Comparison of ENCODE assay signal across 15 mouse cellular contexts in genomic region chr4:123054172-123054790, GRCm38 (mm10). TPM values are rescaled to one million over a fixed set of nuclear protein-coding genes. Genes with fewer than 3 reads are reported as not detected.
DNase-seq lines count a peak whose midpoint lies in the region; ATAC-seq lines count a peak whose summit lies in the region.
"Had no signal": no experiment of that assay in that cellular context is flagged by ENCODE, and none has a peak within 500 bp of the region (broad histone marks: within the 10 kb centered on the region; RNA-seq: fewer than 3 reads in every experiment).

No protein-coding gene starts in this region.

- peak; percentile 27 to 51 for DNase-seq in layer of hippocampus, adult 8-10 months (ENCODE audit: low spot score in 2 of 2)
- DNase-seq in layer of hippocampus, postnatal 10 days (ENCODE audit: low spot score in 2 of 2) = no peak
- DNase-seq in left cerebral cortex, adult 18-20 months (ENCODE audit: low spot score in 2 of 2) = peak; percentile 63 to 67
- DNase-seq in right cerebral cortex, postnatal 10 days (ENCODE audit: low spot score in 2 of 2) = peak; percentile 69 to 84
- no peak for DNase-seq in adipocyte (ENCODE audit: low spot score)
- DNase-seq: cerebellum, adult 2 months; kidney, postnatal 25 days; liver; spleen, adult 18-20 months had no signal

- no peak for ATAC-seq in forebrain, embryonic 15.5 days (replicated peaks)
- ATAC-seq in kidney, embryonic 16.5 days (ENCODE audit: low FRiP score, low TSS enrichment) = no peak
- ATAC-seq in heart, embryonic 12.5 days (ENCODE audit: insufficient number of reproducible peaks, low FRiP score) = no peak

- no peak overlapping the region for H3K4me2 ChIP-seq in forebrain, embryonic 15.5 days (replicated peaks)
- H3K4me2 ChIP-seq in kidney, embryonic 16.5 days (replicated peaks; ENCODE audit: low read depth, low read length) = no peak overlapping the region
- H3K4me2 ChIP-seq in heart, embryonic 12.5 days = no peak overlapping the region
- H3K4me2 ChIP-seq: neural tube, embryonic 15.5 days had no signal

- H3K36me3 ChIP-seq in forebrain, embryonic 15.5 days = peaks cover 51% of the 10 kb centered on the region
- peaks cover 45% of the 10 kb centered on the region for H3K36me3 ChIP-seq in kidney, embryonic 16.5 days (ENCODE audit: insufficient read depth, low read length)
- peaks cover 52% of the 10 kb centered on the region for H3K36me3 ChIP-seq in heart, embryonic 12.5 days

- no peak overlapping the region for H3K4me3 ChIP-seq in forebrain, embryonic 15.5 days
- no peak overlapping the region for H3K4me3 ChIP-seq in kidney, embryonic 16.5 days (ENCODE audit: low read length)
- H3K4me3 ChIP-seq in heart, embryonic 12.5 days = no peak overlapping the region
- H3K4me3 ChIP-seq: embryonic facial prominence, embryonic 10.5 days; heart, embryonic 10.5 days; neural tube, embryonic 15.5 days had no signal

- H3K9ac ChIP-seq in forebrain, embryonic 15.5 days (replicated peaks) = no peak overlapping the region
- H3K9ac ChIP-seq in kidney, embryonic 16.5 days (replicated peaks; ENCODE audit: low read length) = no peak overlapping the region
- no peak overlapping the region for H3K9ac ChIP-seq in heart, embryonic 12.5 days
- H3K9ac ChIP-seq: neural tube, embryonic 15.5 days had no signal

- H3K4me1 ChIP-seq in forebrain, embryonic 15.5 days = peaks cover 48% of the 10 kb centered on the region
- H3K4me1 ChIP-seq in kidney, embryonic 16.5 days (ENCODE audit: insufficient read depth, low read length) = peaks cover 11% of the 10 kb centered on the region
- H3K4me1 ChIP-seq in heart, embryonic 12.5 days (replicated peaks) = peaks cover 36% of the 10 kb centered on the region

- H3K27me3 ChIP-seq in forebrain, embryonic 15.5 days = no peaks in the 10 kb centered on the region
- no peaks in the 10 kb centered on the region for H3K27me3 ChIP-seq in kidney, embryonic 16.5 days (ENCODE audit: insufficient read depth, low read length)
- peaks cover 21% of the 10 kb centered on the region for H3K27me3 ChIP-seq in heart, embryonic 12.5 days (replicated peaks)
- H3K27me3 ChIP-seq: neural tube, embryonic 15.5 days had no signal

- 61% methylated on average over 16 of the region's 16 CpGs for WGBS in forebrain, embryonic 15.5 days
- 81% methylated on average over 16 of the region's 16 CpGs for WGBS in kidney, embryonic 16.5 days
- 52% methylated on average over 16 of the region's 16 CpGs for WGBS in heart, embryonic 12.5 days

- no peaks in the 10 kb centered on the region for H3K9me3 ChIP-seq in forebrain, embryonic 15.5 days
- H3K9me3 ChIP-seq in kidney, embryonic 16.5 days (ENCODE audit: low read length) = no peaks in the 10 kb centered on the region
- H3K9me3 ChIP-seq in heart, embryonic 12.5 days (replicated peaks) = no peaks in the 10 kb centered on the region
- H3K9me3 ChIP-seq: embryonic facial prominence, embryonic 10.5 days; heart, embryonic 10.5 days; neural tube, embryonic 15.5 days had no signal

- H3K27ac ChIP-seq in forebrain, embryonic 15.5 days (replicated peaks) = peak overlapping the region; percentile 87
- H3K27ac ChIP-seq in kidney, embryonic 16.5 days (ENCODE audit: low read length) = no peak overlapping the region
- no peak overlapping the region for H3K27ac ChIP-seq in heart, embryonic 12.5 days (ENCODE audit: poor library complexity, severe bottlenecking)
- H3K27ac ChIP-seq: embryonic facial prominence, embryonic 10.5 days; heart, embryonic 10.5 days had no signal

RNA-seq across cellular contexts. Expression of gene Trit1, which starts 37.9 kb away (rescaled TPM):
- 10 to 100 TPM; 24.4 to 27.4 (median 26.6) TPM for total RNA-seq in layer of hippocampus, adult 8-10 months (2022)
- 10 to 100 TPM; 24.5 to 29.2 TPM for total RNA-seq in layer of hippocampus, postnatal 10 days (2021)
- polyA plus RNA-seq in forebrain, embryonic 15.5 days (2015; fragmentation: Nextera tagmentation; extraction: Ambion mirVana) = 31.6 and 33.5 TPM in 2 replicates
- 10 to 100 TPM; 18.0 to 18.2 TPM for total RNA-seq in left cerebral cortex, adult 18-20 months (2021)
- 18.1 and 21.5 TPM in 2 replicates for polyA plus RNA-seq in kidney, embryonic 16.5 days (2015; fragmentation: Nextera tagmentation; extraction: Ambion mirVana)
- 13.4 and 14.3 TPM in 2 replicates for polyA plus RNA-seq in heart, embryonic 12.5 days (2016; fragmentation: Nextera tagmentation; extraction: Ambion mirVana)

RNA-seq across cellular contexts. Expression of gene Bmp8b, which starts 50.7 kb away (rescaled TPM):
- under 1 TPM in 3 of 4 experiments, not detected in 1; 0.18 to 0.40 (median 0.27) TPM for total RNA-seq in layer of hippocampus, adult 8-10 months (2022)
- total RNA-seq in layer of hippocampus, postnatal 10 days (2021) = under 1 TPM; 0.42 to 0.71 TPM
- polyA plus RNA-seq in forebrain, embryonic 15.5 days (2015; fragmentation: Nextera tagmentation; extraction: Ambion mirVana) = 0.23 TPM in 1 of 2 replicates, not detected in the other
- under 1 TPM in 1 of 2 experiments, not detected in 1; 0.23 TPM for total RNA-seq in left cerebral cortex, adult 18-20 months (2021)
- 0.17 and 0.26 TPM in 2 replicates for polyA plus RNA-seq in kidney, embryonic 16.5 days (2015; fragmentation: Nextera tagmentation; extraction: Ambion mirVana)
- polyA plus RNA-seq in heart, embryonic 12.5 days (2016; fragmentation: Nextera tagmentation; extraction: Ambion mirVana) = 0.17 TPM in 1 of 2 replicates, not detected in the other

RNA-seq across cellular contexts. Expression of gene Mycl, which starts 58.8 kb away (rescaled TPM):
- total RNA-seq in layer of hippocampus, adult 8-10 months (2022) = 10 to 100 TPM; 25.0 to 29.0 (median 27.5) TPM
- total RNA-seq in layer of hippocampus, postnatal 10 days (2021) = 10 to 100 TPM; 53.5 to 59.1 TPM
- polyA plus RNA-seq in forebrain, embryonic 15.5 days (2015; fragmentation: Nextera tagmentation; extraction: Ambion mirVana) = 88.8 and 91.3 TPM in 2 replicates
- total RNA-seq in left cerebral cortex, adult 18-20 months (2021) = 1 to 10 TPM; 7.3 to 9.9 TPM
- polyA plus RNA-seq in kidney, embryonic 16.5 days (2015; fragmentation: Nextera tagmentation; extraction: Ambion mirVana) = 6.8 and 7.0 TPM in 2 replicates
- 0.74 and 1.2 TPM in 2 replicates for polyA plus RNA-seq in heart, embryonic 12.5 days (2016; fragmentation: Nextera tagmentation; extraction: Ambion mirVana)

Comparison
In these comparisons a context has a peak if more than half of its experiments do, and no peak if none do; other contexts are left out.
1. DNase-seq: peak in layer of hippocampus, adult 8-10 months (2 of 2), left cerebral cortex, adult 18-20 months (2 of 2) and right cerebral cortex, postnatal 10 days (2 of 2); none in layer of hippocampus, postnatal 10 days (0 of 2) and adipocyte (single experiment).